Mouse (Mus musculus): ENCODE measurements at regions not wholly inside any gene's neighbourhood (a gene's known extent, or its start where the extent isn't known, plus 50 kb on each side); places are given as distances from the start of the nearest gene placed in this dataset.

DNA sequence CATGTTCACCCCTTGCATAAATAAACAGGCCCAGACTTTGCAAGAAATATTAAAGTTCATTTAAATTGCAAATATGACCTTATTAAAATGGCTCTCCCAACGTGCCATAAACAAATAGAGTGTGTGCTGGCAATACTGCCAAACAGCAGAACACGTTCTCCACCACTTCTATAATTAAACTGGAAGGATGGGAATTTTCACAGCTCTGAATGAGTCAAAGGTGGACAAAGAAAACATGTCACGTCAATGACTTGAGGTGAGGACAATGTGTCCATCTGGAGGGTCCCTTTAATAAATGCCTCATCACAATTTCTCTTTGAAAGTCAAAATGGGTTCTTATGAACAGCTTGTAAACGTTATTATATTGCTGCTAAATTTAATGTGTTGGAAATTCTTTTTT lies 114.8 kb downstream of the Galc start:
- no peak for DNase-seq (ENCODE audit: low read depth, low spot score)

- no peak for DNase-seq (ENCODE audit: low read depth, low spot score)
Observed at GRCm38 (mm10) chr12:98143170-98143569, 116.1 kb downstream of the Galc start.

GRCm38 (mm10) chr12:98139906-98140305 lies 119.4 kb downstream of the Galc start:
- peak; percentile 90 for DNase-seq (ENCODE audit: low read depth, low spot score)

DNA sequence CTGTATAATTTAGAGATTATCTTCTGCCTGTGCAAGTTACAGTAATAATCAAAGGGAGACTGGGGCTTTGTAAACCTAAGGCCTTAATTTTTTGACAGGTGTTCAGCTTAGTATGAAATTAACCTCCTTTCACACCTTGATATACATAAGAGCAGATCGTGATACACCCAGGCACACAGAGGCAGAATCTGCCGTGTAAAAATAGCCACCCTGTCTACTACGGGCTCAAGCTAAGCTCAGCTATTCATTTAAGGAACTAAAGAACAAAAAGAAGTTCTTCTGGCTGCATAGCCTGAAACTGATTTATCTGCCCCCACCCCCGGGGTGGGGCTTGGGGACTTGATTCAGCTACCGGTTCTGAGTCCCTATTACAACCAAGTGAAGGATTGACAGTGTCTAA lies 128.0 kb downstream of the Galc start:
- no peak for DNase-seq (ENCODE audit: low read depth, low spot score)

- DNase-seq (ENCODE audit: low read depth, low spot score) = no peak
Observed at GRCm38 (mm10) chr12:98123541-98123940, 135.7 kb downstream of the Galc start.

DNA sequence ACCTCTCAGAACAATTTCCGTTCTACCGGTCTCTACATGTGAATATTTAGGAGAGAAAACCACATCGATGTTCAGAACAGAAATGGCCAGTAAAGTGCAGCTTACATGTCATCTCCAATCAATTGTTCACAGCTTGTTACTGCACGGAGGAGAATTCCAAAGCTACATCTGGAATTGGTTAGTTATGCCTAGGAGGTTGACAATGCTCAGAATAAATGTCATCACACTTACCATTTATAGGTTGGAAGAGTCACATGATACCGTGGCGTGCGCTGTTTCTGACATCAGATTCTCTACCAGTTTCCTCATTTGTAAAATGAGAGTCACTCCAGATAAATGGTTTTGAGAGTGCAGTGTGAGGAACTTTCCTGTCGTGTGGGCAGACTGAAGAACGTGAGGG lies 151.2 kb downstream of the Galc start:
- no peak for DNase-seq (ENCODE audit: low read depth, low spot score)

DNA sequence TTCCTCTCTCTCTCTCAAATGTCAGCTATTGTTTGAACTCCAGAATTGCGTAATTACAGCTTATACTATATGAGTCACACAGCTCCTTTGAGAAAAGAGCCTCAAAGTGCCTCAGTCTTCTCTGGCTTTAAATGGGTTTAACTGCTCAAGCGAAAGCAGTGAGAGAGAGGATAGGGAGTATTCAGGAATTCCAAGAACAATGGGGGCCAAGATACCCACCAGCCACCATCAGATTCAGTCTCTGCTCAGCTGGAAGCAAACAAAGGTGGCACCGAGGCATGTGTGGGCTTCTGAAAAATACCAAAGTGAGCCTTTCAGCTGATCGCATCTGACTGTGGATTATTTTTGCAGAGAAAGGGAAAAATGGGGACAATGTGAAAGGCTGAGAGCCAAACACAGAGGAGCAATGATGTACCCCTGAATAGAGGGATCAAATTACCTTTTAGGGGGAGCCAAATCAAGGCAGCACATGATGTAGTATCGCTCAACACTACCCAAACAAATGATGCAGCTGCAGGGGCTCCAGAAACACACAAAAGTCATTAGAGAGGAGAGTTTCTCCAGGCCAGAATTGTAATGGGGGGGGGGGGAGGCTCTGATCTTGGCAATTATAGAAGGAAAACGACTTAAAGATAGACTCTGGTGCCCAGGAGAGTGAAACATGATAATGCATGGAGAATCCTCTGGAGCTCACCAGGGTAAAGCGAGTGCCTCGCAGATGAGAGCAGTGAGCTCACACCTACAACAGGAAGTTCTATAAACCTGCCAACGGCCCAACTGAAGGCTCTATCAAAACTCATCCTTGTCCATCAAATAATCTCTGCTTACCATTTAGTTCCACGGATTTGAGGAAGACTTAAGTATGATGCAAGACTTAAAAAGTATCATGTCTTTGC lies 152.2 kb downstream of the Galc start:
- no peak for DNase-seq (ENCODE audit: low read depth, low spot score)

GRCm38 (mm10) chr12:98106151-98106788 lies 153.0 kb downstream of the Galc start:
- no peak for DNase-seq (ENCODE audit: low read depth, low spot score)

DNA sequence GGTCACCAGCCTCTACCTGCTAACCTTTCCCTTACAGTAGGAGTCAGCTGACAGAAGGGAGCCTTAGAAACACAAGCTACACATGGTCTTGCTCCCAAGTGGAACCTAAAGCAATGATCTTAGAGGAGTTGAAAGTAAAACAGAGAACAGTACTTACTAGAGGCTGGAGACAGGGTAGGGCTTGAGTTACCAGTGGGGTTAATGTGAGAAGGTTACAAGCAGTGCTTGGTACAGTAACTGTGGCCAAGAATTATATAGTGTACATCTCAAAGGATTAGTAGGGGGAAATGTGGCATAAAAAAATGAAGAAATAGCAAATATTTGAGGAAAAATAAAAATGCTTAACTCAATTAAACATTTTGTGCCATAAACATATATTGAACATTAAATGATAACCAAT lies 153.5 kb downstream of the Galc start:
- DNase-seq (ENCODE audit: low read depth, low spot score) = no peak

DNA sequence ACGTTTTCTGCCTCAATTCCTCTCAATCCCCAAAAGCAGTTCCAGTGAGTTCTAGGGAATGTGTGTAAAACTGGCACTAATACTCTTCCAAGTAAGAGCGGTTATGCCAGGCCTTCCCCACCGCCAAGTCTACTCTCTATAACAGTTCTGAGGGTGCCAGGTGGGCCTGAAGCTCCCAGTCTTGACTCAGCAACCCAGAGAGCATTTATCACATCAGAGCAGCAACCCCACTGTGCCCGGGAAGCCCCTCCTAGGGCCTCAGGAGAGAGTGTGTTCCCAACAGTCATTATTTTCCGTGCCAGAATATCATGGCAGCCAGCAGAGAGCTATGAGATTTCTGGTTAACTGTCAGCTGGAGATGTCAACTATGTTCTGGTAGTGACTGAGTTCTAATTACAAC lies 169.1 kb downstream of the Galc start:
- no peak for DNase-seq (ENCODE audit: low read depth, low spot score)

GRCm38 (mm10) chr12:98078351-98078750 lies 180.9 kb downstream of the Galc start:
- DNase-seq (ENCODE audit: low read depth, low spot score) = no peak

- no peak for DNase-seq (ENCODE audit: low read depth, low spot score)
Observed at GRCm38 (mm10) chr12:98075580-98075979, 183.7 kb downstream of the Galc start.

GRCm38 (mm10) chr12:98069110-98069509 lies 190.1 kb downstream of the Galc start:
- peak; percentile 4 for DNase-seq (ENCODE audit: low read depth, low spot score)

DNA sequence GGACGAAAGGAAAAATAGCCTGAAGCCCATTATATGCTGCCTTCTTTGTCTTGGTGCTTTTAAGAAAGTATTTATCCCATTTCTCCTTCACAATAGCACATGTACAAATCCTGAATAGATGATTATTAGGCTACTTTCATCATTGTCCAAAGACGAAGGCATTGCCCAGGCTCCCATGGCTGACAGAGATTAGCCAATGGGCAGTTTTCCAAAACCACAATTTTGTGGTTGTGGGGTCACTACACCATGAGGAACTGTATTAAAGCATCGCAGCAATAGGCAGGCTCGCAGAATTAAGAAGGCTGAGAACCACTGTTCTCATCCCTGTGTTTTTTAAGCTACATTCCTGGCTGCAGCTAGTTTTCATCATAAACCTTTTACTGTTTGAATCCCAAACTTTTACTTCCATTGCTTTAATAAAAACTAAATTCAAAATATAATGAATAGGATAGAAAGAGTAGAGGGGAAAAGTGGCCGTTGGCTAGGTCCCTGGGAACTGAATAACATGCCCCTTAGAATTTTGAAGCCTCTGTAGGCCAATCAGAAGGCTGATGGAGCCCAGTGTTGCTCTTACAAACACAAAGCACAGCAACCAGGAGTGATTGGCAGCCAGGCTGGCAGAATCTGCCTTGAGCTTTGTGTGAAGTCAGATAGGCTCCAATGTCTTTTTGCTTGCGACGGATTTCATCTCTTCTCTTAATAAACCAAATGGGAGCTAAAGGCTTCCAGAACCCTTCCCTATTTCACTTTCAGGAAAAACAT lies 199.7 kb downstream of the Galc start:
- DNase-seq (ENCODE audit: low read depth, low spot score) = no peak

GRCm38 (mm10) chr12:98058977-98059376 lies 200.3 kb downstream of the Galc start:
- DNase-seq (ENCODE audit: low read depth, low spot score) = no peak

GRCm38 (mm10) chr12:98050934-98051333 lies 208.3 kb downstream of the Galc start:
- DNase-seq (ENCODE audit: low read depth, low spot score) = no peak

DNA sequence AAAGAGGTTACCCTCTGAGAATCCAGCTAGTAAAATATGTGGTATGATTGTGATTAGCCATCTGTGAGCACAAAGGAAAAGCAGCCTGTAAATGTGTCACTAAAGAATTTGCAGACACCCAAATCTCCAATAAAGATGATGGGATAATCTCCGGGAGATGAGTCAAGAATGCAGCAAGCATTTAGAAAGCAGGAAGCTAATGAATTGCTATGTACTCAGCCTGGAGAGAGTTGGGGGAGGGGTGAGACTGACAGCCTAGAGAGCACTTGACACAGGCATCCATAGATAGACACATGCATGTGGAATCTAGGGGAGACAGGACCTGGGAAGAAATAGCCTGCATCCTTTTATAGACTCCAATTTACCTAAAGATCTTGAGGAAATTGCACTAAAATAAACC lies 208.8 kb downstream of the Galc start:
- DNase-seq (ENCODE audit: low read depth, low spot score) = peak; percentile 10

GRCm38 (mm10) chr12:98050057-98050456 lies 209.2 kb downstream of the Galc start:
- DNase-seq (ENCODE audit: low read depth, low spot score) = no peak

DNA sequence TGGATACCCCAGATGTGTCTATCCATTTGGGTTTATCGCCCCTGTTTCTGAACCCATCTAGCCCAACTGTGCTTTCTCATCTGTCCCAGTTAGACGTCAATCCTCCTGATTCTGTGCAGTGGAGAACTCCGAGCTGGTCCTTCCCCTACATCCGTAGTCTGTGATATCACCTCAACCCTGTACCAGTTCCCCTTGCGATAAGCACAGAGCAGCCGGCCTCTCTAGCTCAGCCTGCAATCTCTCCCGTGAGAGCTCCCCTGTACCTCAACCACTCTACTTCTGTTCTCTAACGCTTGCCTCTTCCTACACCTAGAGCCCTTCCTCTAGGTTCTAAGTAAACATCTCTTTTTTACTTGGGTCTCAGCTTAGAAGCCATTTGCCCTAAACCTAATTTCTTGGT lies 211.5 kb downstream of the Galc start:
- DNase-seq (ENCODE audit: low read depth, low spot score) = no peak

DNA sequence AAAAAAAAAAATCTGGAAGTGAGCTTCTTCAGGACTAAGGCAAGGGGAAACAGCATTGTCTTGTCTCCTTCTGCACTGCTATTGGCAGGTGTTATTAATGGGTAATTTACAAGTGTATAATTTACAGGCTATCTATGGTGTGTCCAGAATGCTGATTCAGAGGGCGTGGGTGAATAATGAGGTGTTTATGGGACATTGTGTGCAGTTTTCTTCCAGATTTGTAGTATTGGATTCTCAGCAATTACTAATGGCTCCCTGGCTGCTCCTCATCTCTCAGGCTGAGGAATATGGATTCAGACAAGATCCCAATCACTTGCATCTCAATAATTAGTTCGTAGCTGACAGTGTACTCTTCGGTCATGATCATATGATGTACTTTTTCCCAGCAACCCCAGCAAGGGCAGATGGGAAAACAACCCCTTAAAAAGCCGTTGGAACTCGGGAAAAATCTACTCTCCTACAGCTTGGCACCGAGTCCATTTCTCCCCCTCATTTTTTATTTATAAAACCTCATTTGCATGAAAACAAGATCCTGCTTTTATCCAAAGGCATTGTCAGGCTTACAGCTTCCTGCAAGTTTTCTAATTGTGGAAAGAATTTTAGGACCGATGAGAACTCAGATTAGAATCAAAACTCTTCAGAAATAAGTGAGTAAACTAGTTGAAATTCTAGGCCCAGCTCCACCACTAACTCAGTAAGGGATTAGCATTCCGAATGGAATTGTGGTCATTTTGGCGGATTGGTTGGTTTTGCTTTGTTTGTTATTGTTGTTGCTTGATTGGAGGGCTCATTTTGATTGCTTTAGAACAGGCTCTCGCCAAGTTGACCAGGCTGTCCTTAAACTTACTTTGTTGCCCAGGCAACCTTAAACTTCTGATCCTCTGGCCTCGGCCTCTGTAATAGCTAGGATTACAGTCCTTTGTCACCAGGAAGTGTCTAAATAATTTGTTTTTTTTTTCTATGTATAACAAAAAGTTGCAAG lies 212.5 kb downstream of the Galc start:
- DNase-seq (ENCODE audit: low read depth, low spot score) = no peak

DNA sequence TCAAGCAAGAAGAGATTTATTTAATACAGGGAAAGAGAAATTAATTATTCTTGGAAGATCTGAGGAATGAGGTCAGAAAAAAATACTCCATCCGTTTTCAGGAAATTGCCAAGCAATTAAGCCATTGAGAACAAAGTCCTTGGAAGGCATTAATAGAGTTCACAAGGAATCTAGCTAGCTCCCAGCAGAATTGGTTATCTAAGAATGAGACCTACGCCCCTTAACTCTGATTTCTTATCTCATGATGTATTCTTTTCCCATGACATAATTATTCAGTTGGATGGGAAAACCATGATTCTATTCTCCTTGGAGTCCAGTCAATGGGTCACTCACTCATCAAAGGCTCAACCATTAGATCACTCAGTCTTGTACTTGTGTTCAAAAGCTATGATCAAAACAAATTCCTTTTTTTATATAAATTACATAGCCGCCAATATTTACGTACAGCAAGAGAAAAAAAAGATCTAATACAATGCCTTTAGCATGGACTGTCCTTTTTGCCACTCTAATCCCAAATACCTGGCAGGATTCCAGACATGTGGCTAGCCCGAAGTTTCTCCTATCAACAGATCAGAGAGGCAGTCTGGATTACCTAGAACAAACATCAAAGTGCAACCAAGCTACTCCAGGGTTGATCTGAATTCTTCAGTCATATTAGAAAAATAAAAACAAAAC lies 213.3 kb downstream of the Galc start:
- DNase-seq (ENCODE audit: low read depth, low spot score) = no peak
